Mouse (Mus musculus): Measurements from ENCODE around the gene Lypd1.

DNA sequence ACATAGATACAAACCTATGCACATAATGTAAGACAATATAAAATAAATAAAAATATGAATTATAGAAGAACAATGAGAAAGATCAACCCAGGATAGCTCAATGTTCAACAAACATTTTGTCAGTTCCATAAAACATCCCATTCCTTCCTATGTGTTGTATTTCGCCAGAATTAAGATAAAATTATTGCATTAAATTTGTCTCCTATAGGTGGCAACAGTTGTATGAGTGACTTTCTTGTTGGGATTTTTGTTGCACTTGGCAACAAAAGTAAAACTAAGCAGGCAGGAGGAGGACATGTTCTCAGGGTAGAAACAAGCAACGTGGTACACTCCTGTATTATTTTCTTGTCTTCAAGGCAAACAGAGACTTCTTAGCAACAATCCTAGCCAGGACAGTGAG is 10.2 kb upstream of the Lypd1 start:
- TF ChIP-seq POLR2A (IDR thresholded peaks at IDR 0.05; ENCODE audit: insufficient read depth, low read depth, low read length) (no peak), CTCF (IDR thresholded peaks at IDR 0.05) (0 out of 2 replicates have a peak, but pooled peaks have one; percentile 8), EP300 (IDR thresholded peaks at IDR 0.05; ENCODE audit: insufficient read depth, low read depth, low read length) (no peak)
